Mouse (Mus musculus) lung, embryonic 16.5 days (tissue): ENCODE results near the gene Acsf3. TPM values are rescaled to one million over a fixed set of nuclear protein-coding genes. Genes with fewer than 3 reads are reported as not detected.

Experiments used
- ATAC-seq: fragments of 200-750 bp; cut with Nextera tagmentation; 2 replicates; pipeline ENCODE4 v1.8.0; 2017; ENCODE audit warnings: low read depth, mild to moderate bottlenecking, moderate library complexity
- H3K27ac ChIP-seq: fragments of 300-500 bp; sonication (generic); 2 replicates; pipeline ENCODE4 v1.5.1; 2014; ENCODE audit warnings: mild to moderate bottlenecking, control low read depth, low read length
- H3K27me3 ChIP-seq: fragments of 300-500 bp; sonication (generic); 2 replicates; pipeline ENCODE4 v1.6.1; 2014; ENCODE audit warnings: low read depth, low read length, mixed read lengths; ENCODE audit not compliant: control insufficient read depth, insufficient read depth
- H3K36me3 ChIP-seq: fragments of 300-500 bp; sonication (generic); 2 replicates; pipeline ENCODE4 v1.6.1; 2014; ENCODE audit warnings: low read length; ENCODE audit not compliant: control insufficient read depth, insufficient read depth
- H3K4me1 ChIP-seq: fragments of 300-500 bp; sonication (generic); replicated peaks from 2 replicates; pipeline ENCODE4 v1.6.1; 2014; ENCODE audit warnings: low read length, mixed read lengths; ENCODE audit not compliant: control insufficient read depth, insufficient read depth
- H3K4me2 ChIP-seq: fragments of 300-500 bp; sonication (generic); 2 replicates; pipeline ENCODE4 v1.6.1; 2014; ENCODE audit warnings: low read depth, low read length, control low read depth
- H3K4me3 ChIP-seq: fragments of 300-500 bp; sonication (generic); 2 replicates; pipeline ENCODE4 v1.5.1; 2014; ENCODE audit warnings: mild to moderate bottlenecking, low read length, control low read depth
- H3K9ac ChIP-seq: fragments of 300-500 bp; sonication (generic); 2 replicates; pipeline ENCODE4 v1.6.1; 2014; ENCODE audit warnings: low read length, control low read depth
- H3K9me3 ChIP-seq: fragments of 300-500 bp; sonication (generic); 2 replicates; pipeline ENCODE4 v1.6.1; 2016; ENCODE audit warnings: low read length; ENCODE audit not compliant: control insufficient read depth
- WGBS: fragments of 180-500 bp; shearing (Covaris S2); extraction: QIAGEN DNeasy Blood & Tissue Kit; methylation state at CpG from one replicate; pipeline ENCODE4 v1.1.7; 2014; 5-methylcytosine and 5-hydroxymethylcytosine counted together
- polyA plus RNA-seq: library from polyadenylated mRNA; unstranded; fragments of >200 nt; fragmentation: Nextera tagmentation; extraction: Ambion mirVana; gene quantifications from 2 replicates; pipeline ENCODE4 v1.2.1, GENCODE M21; 2015

Acsf3 gene
- polyA plus RNA-seq, 1 experiment from 2014 or later = 17.1 TPM

DNA sequence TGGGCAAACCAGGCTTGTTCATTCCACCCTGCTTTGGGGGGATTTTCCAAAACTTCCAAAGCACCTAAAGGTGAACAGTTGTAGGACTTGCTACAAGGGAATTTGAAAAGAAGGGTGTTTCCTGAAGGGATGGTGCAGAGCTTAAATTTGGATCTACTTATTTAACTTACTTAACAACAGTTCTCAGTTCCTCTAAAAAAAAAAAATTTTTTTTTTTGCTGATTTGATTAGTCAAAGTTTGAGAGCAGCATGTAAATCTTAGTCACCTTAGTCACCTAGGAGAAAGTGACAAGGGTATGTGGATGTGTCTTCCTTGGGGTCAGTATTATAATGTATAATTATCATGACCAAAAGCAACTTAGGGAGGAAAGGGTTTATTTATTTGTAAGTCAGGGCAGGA, 16.7 kb upstream of the Acsf3 start:
- Histone ChIP-seq H3K36me3 (no peaks in the 10 kb centered on the region), H3K9ac (no peak overlapping the region), H3K27ac (no peak overlapping the region), H3K27me3 (no peaks in the 10 kb centered on the region), H3K4me2 (no peak overlapping the region), H3K4me3 (no peak overlapping the region), H3K9me3 (no peaks in the 10 kb centered on the region), H3K4me1 (peaks cover 2% of the 10 kb centered on the region; the same call in 1 of the 2 replicates)
- no peak for ATAC-seq

DNA sequence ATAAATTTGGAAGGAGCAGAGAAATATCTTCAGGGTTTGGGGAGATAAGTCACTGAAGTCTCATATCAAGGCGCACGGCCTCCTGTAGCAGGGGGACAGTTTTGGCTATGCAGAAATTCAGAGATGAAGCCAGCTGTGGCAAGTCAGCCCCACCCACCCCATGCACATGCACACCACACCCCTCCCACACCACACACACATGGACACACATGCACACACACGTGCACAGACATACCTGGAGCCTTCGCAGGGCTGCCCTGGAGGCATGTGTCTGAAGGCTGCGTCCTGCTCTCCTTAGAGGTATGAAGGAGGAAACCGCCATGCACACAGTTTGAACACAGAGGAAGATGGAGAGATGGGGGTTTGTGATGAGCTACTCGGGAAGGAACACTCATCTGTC, 15.2 kb upstream of the Acsf3 start:
- Histone ChIP-seq H3K36me3 (no peaks in the 10 kb centered on the region), H3K9me3 (no peaks in the 10 kb centered on the region), H3K4me1 (peaks cover 2% of the 10 kb centered on the region; the same call in 1 of the 2 replicates), H3K27ac (no peak overlapping the region), H3K9ac (no peak overlapping the region), H3K27me3 (no peaks in the 10 kb centered on the region), H3K4me3 (no peak overlapping the region), H3K4me2 (no peak overlapping the region)
- 62% methylated on average over 7 of the region's 7 CpGs for WGBS
- ATAC-seq = no peak

DNA sequence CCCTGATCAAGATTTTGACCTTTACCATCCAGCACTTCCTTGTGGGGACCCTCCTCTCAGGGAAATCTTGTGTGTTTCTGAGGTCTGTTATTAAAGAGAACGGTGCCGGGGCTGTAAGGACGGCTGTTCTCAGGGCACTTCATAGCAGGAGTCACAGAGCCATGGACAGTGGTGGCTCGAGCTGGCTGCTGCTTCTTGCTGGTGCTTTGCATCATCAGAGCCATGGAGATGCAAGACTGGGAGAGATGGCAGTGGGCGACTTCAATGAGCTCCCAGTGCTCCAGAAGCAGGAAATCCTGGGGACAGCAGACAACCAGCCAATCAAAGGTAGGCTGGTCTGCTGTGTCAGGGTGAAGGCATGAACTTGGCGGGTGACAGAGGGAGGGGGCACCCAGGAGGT, 14.2 kb upstream of the Acsf3 start:
- H3K9ac ChIP-seq = no peak overlapping the region
- WGBS = 54% methylated on average over 6 of the region's 6 CpGs
- H3K27ac ChIP-seq = no peak overlapping the region
- H3K36me3 ChIP-seq = no peaks in the 10 kb centered on the region
- no peak overlapping the region for H3K4me3 ChIP-seq
- no peaks in the 10 kb centered on the region for H3K27me3 ChIP-seq
- no peak overlapping the region for H3K4me2 ChIP-seq
- H3K9me3 ChIP-seq = no peaks in the 10 kb centered on the region
- no peak for ATAC-seq
- H3K4me1 ChIP-seq = peaks cover 2% of the 10 kb centered on the region; the same call in 1 of the 2 replicates

DNA sequence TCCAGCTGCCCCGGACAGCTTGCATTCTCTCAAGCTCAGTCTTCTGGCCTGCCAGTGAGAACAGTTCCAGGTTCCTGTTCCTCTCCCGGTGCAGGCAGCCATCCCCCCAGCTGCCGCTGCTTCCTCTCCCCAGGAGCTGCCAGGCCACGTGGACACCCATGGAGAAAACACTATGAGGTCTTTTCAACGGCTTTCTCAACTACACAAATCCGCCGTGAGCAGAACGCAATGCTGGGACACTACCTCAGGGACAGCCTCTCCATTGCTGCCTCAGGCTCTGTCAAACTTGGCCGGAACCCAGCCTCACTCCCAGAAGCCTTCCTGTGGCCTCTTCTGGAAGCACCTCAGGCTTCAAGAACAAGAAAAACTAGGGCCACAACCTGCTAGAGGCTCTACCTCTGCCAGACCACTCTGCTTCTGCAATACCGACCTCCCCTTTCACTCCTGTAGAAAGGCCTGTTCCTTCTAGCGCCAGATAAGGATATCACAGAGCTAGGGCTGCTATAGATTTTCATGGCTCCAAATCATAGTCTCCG, 12.5 kb upstream of the Acsf3 start:
- no peak overlapping the region for H3K4me2 ChIP-seq
- no peaks in the 10 kb centered on the region for H3K9me3 ChIP-seq
- peaks cover 2% of the 10 kb centered on the region; the same call in 1 of the 2 replicates for H3K4me1 ChIP-seq
- WGBS = 47% methylated on average over 12 of the region's 12 CpGs
- ATAC-seq = no peak
- no peak overlapping the region for H3K27ac ChIP-seq
- H3K4me3 ChIP-seq = no peak overlapping the region
- H3K27me3 ChIP-seq = no peaks in the 10 kb centered on the region
- no peaks in the 10 kb centered on the region for H3K36me3 ChIP-seq
- no peak overlapping the region for H3K9ac ChIP-seq

DNA sequence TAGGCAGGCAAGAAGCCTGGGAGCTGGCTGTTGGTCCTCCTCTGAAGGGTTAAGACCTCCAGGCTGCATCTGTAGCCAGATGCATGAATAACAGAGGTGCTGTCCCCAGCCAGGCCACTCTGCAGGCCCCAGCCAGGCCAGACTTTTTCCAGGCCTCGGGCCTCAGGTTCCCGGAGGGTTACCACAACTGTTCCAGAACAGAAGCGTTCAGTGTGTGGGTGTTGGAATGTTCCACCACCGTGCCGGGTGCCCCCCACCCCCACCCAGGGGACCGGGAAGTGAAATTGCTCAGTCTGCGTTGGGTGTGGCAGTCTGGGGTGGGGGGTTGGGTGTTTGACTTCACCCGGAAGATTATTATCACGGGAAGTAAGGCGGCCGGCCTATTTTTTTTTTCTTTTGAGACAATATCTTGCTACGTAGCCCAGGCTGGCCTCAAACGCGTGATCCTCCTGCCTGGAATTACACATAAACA, 12.0 kb upstream of the Acsf3 start:
- Histone ChIP-seq H3K4me2 (no peak overlapping the region), H3K9ac (no peak overlapping the region), H3K27ac (no peak overlapping the region), H3K4me1 (peaks cover 2% of the 10 kb centered on the region; the same call in 1 of the 2 replicates), H3K4me3 (no peak overlapping the region), H3K36me3 (no peaks in the 10 kb centered on the region), H3K27me3 (no peaks in the 10 kb centered on the region), H3K9me3 (no peaks in the 10 kb centered on the region)
- WGBS = 74% methylated on average over 14 of the region's 14 CpGs
- no peak for ATAC-seq

DNA sequence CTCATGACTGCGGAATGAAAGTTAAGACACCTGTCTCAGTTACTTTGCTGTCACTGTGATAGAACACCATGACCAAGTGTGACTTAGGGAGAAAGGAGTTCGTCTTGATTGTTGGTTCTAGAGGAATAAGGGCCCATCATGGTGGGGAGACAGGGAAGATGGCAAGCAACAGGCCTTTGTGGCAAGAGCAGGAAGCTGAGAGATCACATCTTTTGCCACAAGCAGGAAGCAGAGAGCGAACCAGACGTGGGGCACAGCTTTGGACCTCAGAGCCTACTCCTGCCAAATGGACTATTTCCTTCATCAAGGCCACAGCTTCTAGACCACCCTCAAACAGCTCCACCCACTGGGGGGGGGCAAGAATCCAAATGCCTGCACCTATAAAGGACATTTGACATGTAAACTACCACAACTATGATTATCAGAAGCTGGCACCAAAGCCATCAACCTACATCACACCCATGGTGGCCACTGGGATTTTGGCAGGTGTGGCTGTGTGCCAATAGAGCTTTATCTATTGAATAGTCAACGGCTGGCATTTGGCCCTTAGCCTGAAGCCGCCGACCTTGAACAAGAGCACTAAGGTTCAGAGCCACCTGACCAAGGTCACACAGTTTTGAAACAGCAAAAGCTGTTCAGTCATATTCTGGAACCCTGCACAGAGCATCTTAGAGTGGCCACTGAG, 10.4 kb upstream of the Acsf3 start:
- 76% methylated on average over 7 of the region's 7 CpGs for WGBS
- H3K27me3 ChIP-seq = no peaks in the 10 kb centered on the region

DNA sequence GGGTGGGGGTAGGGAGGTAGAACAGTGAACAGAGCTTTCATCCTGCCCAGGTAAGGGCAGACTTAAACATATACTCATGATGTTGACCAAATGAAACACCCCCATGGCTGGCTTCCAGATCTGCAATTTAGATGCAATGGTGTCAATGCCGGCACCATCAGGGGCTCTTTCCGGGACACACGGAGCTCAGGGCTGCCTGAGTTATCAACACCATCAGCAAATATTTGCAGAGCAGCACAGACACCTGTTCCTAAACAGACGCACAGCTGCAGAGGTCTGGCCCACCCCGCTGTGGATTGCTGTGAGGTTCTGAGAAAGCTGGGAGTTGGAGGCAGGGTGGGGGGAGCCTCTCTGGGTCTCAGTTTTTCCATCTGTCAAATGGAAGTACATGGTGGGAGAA, 9.1 kb upstream of the Acsf3 start:
- 23% methylated on average over 5 of the region's 5 CpGs for WGBS
- Histone ChIP-seq H3K4me3 (no peak overlapping the region), H3K9ac (no peak overlapping the region), H3K27ac (no peak overlapping the region), H3K9me3 (no peaks in the 10 kb centered on the region), H3K4me2 (no peak overlapping the region), H3K36me3 (no peaks in the 10 kb centered on the region), H3K4me1 (no peaks in the 10 kb centered on the region), H3K27me3 (no peaks in the 10 kb centered on the region)
- no peak for ATAC-seq

More for the DNA sequence above, 10.4 kb upstream of the Acsf3 start:
- Histone ChIP-seq H3K4me2 (no peak overlapping the region), H3K4me3 (no peak overlapping the region), H3K9me3 (no peaks in the 10 kb centered on the region), H3K9ac (no peak overlapping the region), H3K27ac (no peak overlapping the region), H3K4me1 (no peaks in the 10 kb centered on the region; the same call in 1 of the 2 replicates), H3K36me3 (no peaks in the 10 kb centered on the region)
- ATAC-seq = no peak

DNA sequence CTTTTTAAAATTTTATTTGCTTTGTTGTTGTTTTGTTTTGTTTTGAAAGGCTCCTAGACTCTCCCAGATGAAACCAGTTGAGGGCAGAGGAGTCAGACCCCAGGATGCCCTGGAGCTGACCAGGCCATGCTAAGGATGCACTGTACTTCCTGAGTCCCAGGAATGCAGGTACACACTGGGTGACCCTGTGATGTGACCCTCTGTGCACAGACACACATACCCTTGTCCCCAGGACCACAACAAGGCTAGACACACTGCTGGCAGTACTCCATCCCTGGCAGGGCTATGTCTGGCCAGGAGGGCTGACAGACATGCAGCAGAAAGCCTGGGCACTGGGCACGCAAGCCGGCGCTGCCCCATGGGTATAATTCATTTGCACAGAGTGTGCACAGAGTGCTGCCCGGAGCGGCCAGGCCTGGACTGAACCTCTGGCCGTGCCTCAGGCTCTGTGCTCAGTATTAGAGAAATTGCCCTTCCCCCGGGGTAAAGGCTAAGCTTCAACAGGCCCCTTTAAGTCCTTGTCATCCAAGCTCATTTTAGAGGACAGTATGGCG, 8.6 kb upstream of the Acsf3 start:
- Histone ChIP-seq H3K27me3 (no peaks in the 10 kb centered on the region), H3K4me2 (no peak overlapping the region), H3K4me3 (no peak overlapping the region), H3K9ac (no peak overlapping the region), H3K36me3 (no peaks in the 10 kb centered on the region), H3K4me1 (no peaks in the 10 kb centered on the region), H3K9me3 (no peaks in the 10 kb centered on the region), H3K27ac (no peak overlapping the region)
- no peak for ATAC-seq
- WGBS = 64% methylated on average over 8 of the region's 8 CpGs

DNA sequence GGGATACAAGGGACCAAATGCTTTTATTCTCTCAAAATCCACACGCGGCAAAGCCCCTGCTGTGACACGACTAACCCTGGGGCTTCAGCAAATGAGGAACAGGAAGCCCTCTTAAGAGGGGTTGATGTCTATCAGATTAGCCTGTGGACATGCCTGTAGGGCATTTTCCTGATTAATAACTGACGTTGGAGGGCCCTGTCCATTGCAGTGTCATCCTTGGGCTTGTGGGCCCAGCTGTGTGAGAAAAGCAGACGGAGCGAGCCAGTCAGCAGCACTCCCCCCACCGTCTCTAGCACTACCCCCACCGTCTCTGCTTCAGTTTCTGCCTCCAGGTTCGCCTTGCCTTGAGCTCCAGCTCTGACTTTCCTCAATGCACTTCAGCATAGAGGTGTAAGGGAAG, 8.1 kb upstream of the Acsf3 start:
- H3K4me3 ChIP-seq = no peak overlapping the region
- no peaks in the 10 kb centered on the region for H3K36me3 ChIP-seq
- H3K4me1 ChIP-seq = no peaks in the 10 kb centered on the region
- no peaks in the 10 kb centered on the region for H3K9me3 ChIP-seq
- H3K27me3 ChIP-seq = no peaks in the 10 kb centered on the region
- H3K27ac ChIP-seq = no peak overlapping the region
- H3K4me2 ChIP-seq = no peak overlapping the region
- no peak for ATAC-seq
- no peak overlapping the region for H3K9ac ChIP-seq
- WGBS = 45% methylated on average over 9 of the region's 9 CpGs
